Mouse (Mus musculus): ENCODE data around the gene Zfp91. TPM values are rescaled to one million over a fixed set of nuclear protein-coding genes. Genes with fewer than 3 reads are reported as not detected.

Zfp91 gene
- polyA plus RNA-seq, 1 experiment, result 28.9 TPM

GRCm38 (mm10) chr19:12758936-12759478 is 36.9 kb downstream of the Zfp91 start:
- no peak overlapping the region for H3ac ChIP-seq (ENCODE audit: control insufficient read depth, insufficient read length)

GRCm38 (mm10) chr19:12756286-12756685 is 39.6 kb downstream of the Zfp91 start:
- Histone ChIP-seq H3K36me3 (ENCODE audit: control insufficient read depth, insufficient read depth) (no peaks in the 10 kb centered on the region), H3K4me3 (no peak overlapping the region), H3K4me2 (ENCODE audit: low read depth) (no peak overlapping the region), H3K27me3 (ENCODE audit: control insufficient read depth, insufficient read depth, insufficient read length) (no peaks in the 10 kb centered on the region), H3K79me2 (ENCODE audit: control insufficient read depth, insufficient read depth) (no peaks in the 10 kb centered on the region), H3ac (ENCODE audit: control insufficient read depth, insufficient read length) (no peak overlapping the region)
- TF ChIP-seq MYOD1 (IDR thresholded peaks at IDR 0.05; ENCODE audit: control insufficient read depth in 1 of 3, insufficient read length in 2 of 3, low read depth in 2 of 3) (no peak), MYOG (IDR thresholded peaks at IDR 0.05; ENCODE audit: control insufficient read depth in 1 of 3, insufficient read depth in 1 of 3, insufficient read length in 2 of 3, low read depth in 2 of 3) (no peak), CEBPB (IDR thresholded peaks at IDR 0.05; ENCODE audit: insufficient read depth, poor library complexity, severe bottlenecking) (no peak)

More at GRCm38 (mm10) chr19:12758936-12759478, 36.9 kb downstream of the Zfp91 start:
- no peak overlapping the region for H3K4me3 ChIP-seq
- no peak overlapping the region for H3K4me2 ChIP-seq (ENCODE audit: low read depth)
- H3K27me3 ChIP-seq (ENCODE audit: control insufficient read depth, insufficient read depth, insufficient read length), result no peaks in the 10 kb centered on the region
- H3K36me3 ChIP-seq (ENCODE audit: control insufficient read depth, insufficient read depth), result peaks cover 12% of the 10 kb centered on the region
- TF ChIP-seq CEBPB (IDR thresholded peaks at IDR 0.05; ENCODE audit: insufficient read depth, poor library complexity, severe bottlenecking), result no peak
- no peaks in the 10 kb centered on the region for H3K79me2 ChIP-seq (ENCODE audit: control insufficient read depth, insufficient read depth)

- TF ChIP-seq E2F4 (IDR thresholded peaks at IDR 0.05; ENCODE audit: insufficient read depth) (no peak), TCF12 (IDR thresholded peaks at IDR 0.05; ENCODE audit: insufficient read depth, poor library complexity, severe bottlenecking) (no peak), TCF3 (IDR thresholded peaks at IDR 0.05; ENCODE audit: insufficient read length, low read depth) (no peak), REST (IDR thresholded peaks at IDR 0.05; ENCODE audit: insufficient read depth, insufficient read length) (no peak), POLR2A (IDR thresholded peaks at IDR 0.05; ENCODE audit: insufficient read length, low read depth) (no peak), MYOD1 (IDR thresholded peaks at IDR 0.05; ENCODE audit: control insufficient read depth in 1 of 3, insufficient read length in 2 of 3, low read depth in 2 of 3) (no peak), CEBPB (IDR thresholded peaks at IDR 0.05; ENCODE audit: insufficient read depth, poor library complexity, severe bottlenecking) (no peak), MYOG (IDR thresholded peaks at IDR 0.05; ENCODE audit: control insufficient read depth in 1 of 3, insufficient read depth in 1 of 3, insufficient read length in 2 of 3, low read depth in 2 of 3) (no peak), USF1 (IDR thresholded peaks at IDR 0.05; ENCODE audit: low read depth) (no peak), POLR2AphosphoS2 (IDR thresholded peaks at IDR 0.05; ENCODE audit: insufficient read length, low read depth) (no peak)
- H3K36me3 ChIP-seq (ENCODE audit: control insufficient read depth, insufficient read depth), result no peaks in the 10 kb centered on the region
- no peak overlapping the region for H3ac ChIP-seq (ENCODE audit: control insufficient read depth, insufficient read length)
- no peaks in the 10 kb centered on the region for H3K27me3 ChIP-seq (ENCODE audit: control insufficient read depth, insufficient read depth, insufficient read length)
- H3K4me2 ChIP-seq (ENCODE audit: low read depth), result no peak overlapping the region
- no peaks in the 10 kb centered on the region for H3K79me2 ChIP-seq (ENCODE audit: control insufficient read depth, insufficient read depth)
- H3K4me3 ChIP-seq, result no peak overlapping the region
These were observed 64.0 kb downstream of the Zfp91 start for GRCm38 (mm10) chr19:12731950-12732349.

- no peak for TF ChIP-seq CEBPB (IDR thresholded peaks at IDR 0.05; ENCODE audit: insufficient read depth, poor library complexity, severe bottlenecking)
- no peak for TF ChIP-seq USF1 (IDR thresholded peaks at IDR 0.05; ENCODE audit: low read depth)
- TF ChIP-seq MYOG (IDR thresholded peaks at IDR 0.05; ENCODE audit: control insufficient read depth in 1 of 3, insufficient read depth in 1 of 3, insufficient read length in 2 of 3, low read depth in 2 of 3), result no peak
- no peak for TF ChIP-seq TCF3 (IDR thresholded peaks at IDR 0.05; ENCODE audit: insufficient read length, low read depth)
- no peak for TF ChIP-seq POLR2A (IDR thresholded peaks at IDR 0.05; ENCODE audit: insufficient read length, low read depth)
- TF ChIP-seq REST (IDR thresholded peaks at IDR 0.05; ENCODE audit: insufficient read depth, insufficient read length), result no peak
- TF ChIP-seq SRF (IDR thresholded peaks at IDR 0.05; ENCODE audit: control insufficient read depth, insufficient read length, low read depth), result no peak
- TF ChIP-seq TCF12 (IDR thresholded peaks at IDR 0.05; ENCODE audit: insufficient read depth, poor library complexity, severe bottlenecking), result no peak
- TF ChIP-seq E2F4 (IDR thresholded peaks at IDR 0.05; ENCODE audit: insufficient read depth), result no peak
- no peak for TF ChIP-seq POLR2AphosphoS2 (IDR thresholded peaks at IDR 0.05; ENCODE audit: insufficient read length, low read depth)
- TF ChIP-seq MAX (IDR thresholded peaks at IDR 0.05; ENCODE audit: low read depth), result no peak
- no peak for TF ChIP-seq MYOD1 (IDR thresholded peaks at IDR 0.05; ENCODE audit: control insufficient read depth in 1 of 3, insufficient read length in 2 of 3, low read depth in 2 of 3)
- Histone ChIP-seq H3K27me3 (ENCODE audit: control insufficient read depth, insufficient read depth, insufficient read length) (no peaks in the 10 kb centered on the region), H3K79me2 (ENCODE audit: control insufficient read depth, insufficient read depth) (no peaks in the 10 kb centered on the region), H3ac (ENCODE audit: control insufficient read depth, insufficient read length) (no peak overlapping the region), H3K36me3 (ENCODE audit: control insufficient read depth, insufficient read depth) (no peaks in the 10 kb centered on the region), H3K4me3 (no peak overlapping the region), H3K4me2 (ENCODE audit: low read depth) (no peak overlapping the region)
These were observed 64.9 kb downstream of the Zfp91 start for GRCm38 (mm10) chr19:12731036-12731435.

GRCm38 (mm10) chr19:12725851-12726250 is 70.1 kb downstream of the Zfp91 start:
- Histone ChIP-seq H3ac (ENCODE audit: control insufficient read depth, insufficient read length) (no peak overlapping the region), H3K4me2 (ENCODE audit: low read depth) (no peak overlapping the region), H3K36me3 (ENCODE audit: control insufficient read depth, insufficient read depth) (no peaks in the 10 kb centered on the region), H3K27me3 (ENCODE audit: control insufficient read depth, insufficient read depth, insufficient read length) (no peaks in the 10 kb centered on the region), H3K4me3 (no peak overlapping the region), H3K79me2 (ENCODE audit: control insufficient read depth, insufficient read depth) (no peaks in the 10 kb centered on the region)
- TF ChIP-seq REST (IDR thresholded peaks at IDR 0.05; ENCODE audit: insufficient read depth, insufficient read length), result no peak
- no peak for TF ChIP-seq POLR2AphosphoS2 (IDR thresholded peaks at IDR 0.05; ENCODE audit: insufficient read length, low read depth)
- no peak for TF ChIP-seq TCF3 (IDR thresholded peaks at IDR 0.05; ENCODE audit: insufficient read length, low read depth)
- TF ChIP-seq POLR2A (IDR thresholded peaks at IDR 0.05; ENCODE audit: insufficient read length, low read depth), result no peak
- no peak for TF ChIP-seq TCF12 (IDR thresholded peaks at IDR 0.05; ENCODE audit: insufficient read depth, poor library complexity, severe bottlenecking)
- no peak for TF ChIP-seq MYOD1 (IDR thresholded peaks at IDR 0.05; ENCODE audit: control insufficient read depth in 1 of 3, insufficient read length in 2 of 3, low read depth in 2 of 3)
- TF ChIP-seq E2F4 (IDR thresholded peaks at IDR 0.05; ENCODE audit: insufficient read depth), result no peak
- TF ChIP-seq MAX (IDR thresholded peaks at IDR 0.05; ENCODE audit: low read depth), result no peak
